Mouse (Mus musculus) bone marrow, adult 2 months (tissue): ENCODE data around the gene Rspo3.

Source experiments
- CTCF ChIP-seq: fragments of 200-500 bp; IDR thresholded peaks from 2 replicates; pipeline ENCODE4 v1.5.1; 2011; ENCODE audit warnings: low read length, control low read depth; ENCODE audit not compliant: control insufficient read depth, insufficient read depth
- POLR2A ChIP-seq: fragments of 200-500 bp; IDR thresholded peaks from 2 replicates; pipeline ENCODE4 v1.6.1; 2011; ENCODE audit warnings: low read depth, mild to moderate bottlenecking, control low read depth, low read length, borderline replicate concordance; ENCODE audit not compliant: control insufficient read depth

GRCm38 (mm10) chr10:29533846-29534829 is 1.5 kb downstream of the Rspo3 start:
- TF ChIP-seq POLR2A: no peak
- no peak for TF ChIP-seq CTCF
